Mouse (Mus musculus) kidney, embryonic 15.5 days (tissue): Measurements from ENCODE around the gene Idi2. TPM values are rescaled to one million over a fixed set of nuclear protein-coding genes. Genes with fewer than 3 reads are reported as not detected.
"Not testable (repeated sequence)": the region's sequence is repeated elsewhere in the genome, so short reads cannot be mapped to it uniquely, and the experiment has no call there.

Source experiments
- ATAC-seq: fragments of 200-750 bp; cut with Nextera tagmentation; replicated peaks from 2 replicates; pipeline ENCODE4 v1.8.0; 2017; ENCODE audit warnings: moderate TSS enrichment; ENCODE audit not compliant: low FRiP score
- H3K27ac ChIP-seq: fragments of 300-500 bp; sonication (generic); 2 replicates; pipeline ENCODE4 v1.5.1; 2015; ENCODE audit warnings: mild to moderate bottlenecking, inconsistent platforms
- H3K27me3 ChIP-seq: fragments of 300-500 bp; sonication (generic); 2 replicates; pipeline ENCODE4 v1.6.1; 2015; ENCODE audit warnings: inconsistent platforms
- H3K36me3 ChIP-seq: fragments of 300-500 bp; sonication (generic); 2 replicates; pipeline ENCODE4 v1.6.1; 2015; ENCODE audit warnings: inconsistent platforms
- H3K4me1 ChIP-seq: fragments of 300-500 bp; sonication (generic); 2 replicates; pipeline ENCODE4 v1.6.1; 2015; ENCODE audit warnings: inconsistent platforms
- H3K4me2 ChIP-seq: fragments of 300-500 bp; sonication (generic); 2 replicates; pipeline ENCODE4 v1.6.1; 2015; ENCODE audit warnings: moderate library complexity, mild to moderate bottlenecking, inconsistent platforms
- H3K4me3 ChIP-seq: fragments of 300-500 bp; sonication (generic); replicated peaks from 2 replicates; pipeline ENCODE4 v1.5.1; 2015; ENCODE audit warnings: mild to moderate bottlenecking, inconsistent platforms
- H3K9ac ChIP-seq: fragments of 300-500 bp; sonication (generic); 2 replicates; pipeline ENCODE4 v1.6.1; 2015; ENCODE audit warnings: mild to moderate bottlenecking, inconsistent platforms
- H3K9me3 ChIP-seq: fragments of 300-500 bp; sonication (generic); replicated peaks from 2 replicates; pipeline ENCODE4 v1.6.1; 2016; ENCODE audit warnings: inconsistent platforms
- WGBS: fragments of 180-500 bp; shearing (Covaris S2); methylation state at CpG from one replicate; pipeline ENCODE4 v1.1.7; 2015; ENCODE audit warnings: mixed read lengths; 5-methylcytosine and 5-hydroxymethylcytosine counted together
- polyA plus RNA-seq: library from polyadenylated mRNA; unstranded; fragments of >200 nt; fragmentation: Nextera tagmentation; extraction: Ambion mirVana; gene quantifications from 2 replicates; pipeline ENCODE4 v1.2.1, GENCODE M21; 2015

Idi2 gene
- polyA plus RNA-seq = not detected in 2 replicates

GRCm38 (mm10) chr13:8952563-8952962 is at the start of gene Idi2:
Gene Idi2, plus strand, starts transcription at chr13:8952863.
- not testable (repeated sequence) for H3K36me3 ChIP-seq, H3K4me1 ChIP-seq, H3K9ac ChIP-seq, H3K27ac ChIP-seq, H3K4me3 ChIP-seq, H3K4me2 ChIP-seq, H3K9me3 ChIP-seq, H3K27me3 ChIP-seq, ATAC-seq

GRCm38 (mm10) chr13:8905986-8906385 is 46.7 kb upstream of the Idi2 start:
- not testable (repeated sequence) for H3K4me1 ChIP-seq, ATAC-seq, H3K27me3 ChIP-seq, H3K36me3 ChIP-seq, H3K9ac ChIP-seq, H3K4me2 ChIP-seq, H3K27ac ChIP-seq, H3K4me3 ChIP-seq
- H3K9me3 ChIP-seq = peaks cover 12% of the 10 kb centered on the region
- WGBS = 81% methylated on average over 2 of the region's 2 CpGs

- not testable (repeated sequence) for H3K27ac ChIP-seq, H3K9me3 ChIP-seq, H3K9ac ChIP-seq, H3K27me3 ChIP-seq, ATAC-seq, H3K4me1 ChIP-seq, H3K36me3 ChIP-seq, H3K4me2 ChIP-seq, H3K4me3 ChIP-seq
- whole genome bisulfite sequencing = 91% methylated on average over 8 of the region's 8 CpGs
Measured at GRCm38 (mm10) chr13:8913890-8914289, 38.8 kb upstream of the Idi2 start.

DNA sequence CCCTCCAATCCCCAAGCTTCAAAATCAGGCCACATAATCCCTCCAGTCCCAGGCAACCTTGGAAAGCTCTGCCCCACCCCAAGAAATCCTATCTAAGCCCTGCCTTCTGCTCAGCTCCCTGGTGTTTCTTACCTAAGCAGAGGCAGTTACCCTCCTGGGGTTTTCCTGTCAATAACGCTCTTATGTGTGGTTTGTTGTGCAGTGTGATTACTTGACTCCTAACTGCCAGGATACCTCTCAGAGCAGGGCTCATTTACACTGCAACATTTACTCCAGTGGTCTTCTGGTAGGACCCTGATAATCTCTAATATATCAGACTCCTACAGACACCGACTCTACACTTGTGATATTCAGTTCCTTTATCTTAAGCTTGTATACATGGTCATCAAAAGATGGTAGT is 19.2 kb upstream of the Idi2 start:
- Histone ChIP-seq H3K36me3 (no peaks in the 10 kb centered on the region), H3K4me1 (no peaks in the 10 kb centered on the region), H3K4me3 (no peak overlapping the region), H3K27me3 (no peaks in the 10 kb centered on the region), H3K27ac (no peak overlapping the region), H3K9ac (no peak overlapping the region), H3K9me3 (no peaks in the 10 kb centered on the region), H3K4me2 (no peak overlapping the region)
- 63% methylated on average over 2 of the region's 2 CpGs for WGBS
- ATAC-seq = no peak

DNA sequence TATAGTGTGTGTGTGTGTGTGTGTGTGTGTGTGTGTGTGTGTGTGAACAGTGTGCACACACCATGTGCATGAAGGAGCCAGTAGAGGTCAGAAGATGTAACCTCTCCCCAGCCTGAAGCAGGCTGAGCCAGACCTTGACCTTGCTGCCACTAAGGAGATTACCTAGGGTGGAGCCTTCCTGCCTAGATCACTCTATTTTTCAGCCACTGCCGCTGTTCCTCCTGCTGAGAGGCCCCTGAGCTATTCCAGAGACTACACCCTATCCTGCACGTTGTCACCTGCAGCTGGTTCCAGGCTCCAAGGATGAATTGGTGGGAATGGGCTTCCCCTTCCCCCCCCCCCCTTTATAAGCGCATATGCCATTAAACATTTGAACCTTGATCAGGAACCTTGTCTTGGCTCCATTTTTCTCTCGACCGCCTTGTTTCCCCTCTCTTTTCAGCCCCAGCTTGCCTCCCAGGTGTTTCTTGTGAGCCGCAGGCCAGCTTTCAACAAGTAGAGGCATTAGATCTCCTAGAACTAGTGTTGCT is 15.0 kb upstream of the Idi2 start:
- H3K36me3 ChIP-seq, H3K27ac ChIP-seq, H3K27me3 ChIP-seq, H3K9me3 ChIP-seq, ATAC-seq, H3K9ac ChIP-seq, H3K4me1 ChIP-seq, H3K4me2 ChIP-seq, H3K4me3 ChIP-seq: not testable (repeated sequence)
- WGBS = 74% methylated on average over 6 of the region's 6 CpGs

- not testable (repeated sequence) for H3K27ac ChIP-seq, H3K4me3 ChIP-seq, H3K4me1 ChIP-seq, H3K9me3 ChIP-seq, ATAC-seq, H3K36me3 ChIP-seq, H3K27me3 ChIP-seq, H3K9ac ChIP-seq, H3K4me2 ChIP-seq
- 91% methylated on average over 4 of the region's 4 CpGs for WGBS
Measured at GRCm38 (mm10) chr13:8941110-8941509, 11.6 kb upstream of the Idi2 start.

- H3K36me3 ChIP-seq, H3K27ac ChIP-seq, H3K4me2 ChIP-seq, H3K4me1 ChIP-seq, H3K4me3 ChIP-seq, H3K27me3 ChIP-seq, ATAC-seq, H3K9me3 ChIP-seq, H3K9ac ChIP-seq: not testable (repeated sequence)
- 8% methylated on average over 1 of the region's 5 CpGs for WGBS
Measured at GRCm38 (mm10) chr13:8941701-8942100, 11.0 kb upstream of the Idi2 start.

- no CpG with 5 or more reads among the region's 5 CpGs for WGBS
- not testable (repeated sequence) for H3K27me3 ChIP-seq, H3K36me3 ChIP-seq, H3K27ac ChIP-seq, H3K9me3 ChIP-seq, H3K4me2 ChIP-seq, H3K4me1 ChIP-seq, H3K9ac ChIP-seq, ATAC-seq, H3K4me3 ChIP-seq
Measured at GRCm38 (mm10) chr13:8943828-8944227, 8.8 kb upstream of the Idi2 start.

GRCm38 (mm10) chr13:8948131-8948530 is 4.5 kb upstream of the Idi2 start, which contains the start of gene Gm9745:
Gene Gm9745, minus strand, starts transcription at chr13:8948231.
- H3K9ac ChIP-seq, H3K4me1 ChIP-seq, H3K27ac ChIP-seq, H3K36me3 ChIP-seq, H3K9me3 ChIP-seq, H3K27me3 ChIP-seq, H3K4me2 ChIP-seq, ATAC-seq, H3K4me3 ChIP-seq: not testable (repeated sequence)

- H3K9me3 ChIP-seq, H3K4me2 ChIP-seq, H3K36me3 ChIP-seq, H3K9ac ChIP-seq, H3K4me1 ChIP-seq, ATAC-seq, H3K4me3 ChIP-seq, H3K27ac ChIP-seq, H3K27me3 ChIP-seq: not testable (repeated sequence)
- 78% methylated on average over 2 of the region's 2 CpGs for WGBS
Measured at GRCm38 (mm10) chr13:8955127-8955526, 2.5 kb downstream of the Idi2 start.

DNA sequence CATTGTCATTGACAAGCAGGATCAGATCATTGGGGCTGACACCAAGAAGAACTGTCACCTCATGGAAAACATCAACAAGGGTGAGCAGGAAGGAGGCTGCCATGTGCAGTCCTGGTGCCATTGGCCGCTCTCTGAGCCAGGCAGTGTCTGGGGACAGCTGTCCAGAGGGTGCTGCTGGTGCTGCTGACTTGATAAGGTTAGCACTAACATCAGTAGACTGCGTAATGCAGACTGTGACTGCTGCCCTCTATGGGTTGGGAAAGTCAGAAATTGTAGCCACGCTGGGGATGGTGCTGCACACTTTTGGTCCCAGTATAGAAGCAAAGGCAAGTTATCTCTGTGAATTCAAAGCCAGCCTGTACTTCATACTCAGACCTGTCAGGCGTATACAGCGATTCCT is 4.2 kb downstream of the Idi2 start:
- not testable (repeated sequence) for H3K4me3 ChIP-seq, H3K27me3 ChIP-seq, H3K4me2 ChIP-seq, H3K27ac ChIP-seq, H3K36me3 ChIP-seq, H3K9ac ChIP-seq, H3K4me1 ChIP-seq, H3K9me3 ChIP-seq
- 0 out of 2 replicates have a peak, but pooled peaks have one; percentile 22 for ATAC-seq
- WGBS = no CpG with 5 or more reads among the region's 5 CpGs

DNA sequence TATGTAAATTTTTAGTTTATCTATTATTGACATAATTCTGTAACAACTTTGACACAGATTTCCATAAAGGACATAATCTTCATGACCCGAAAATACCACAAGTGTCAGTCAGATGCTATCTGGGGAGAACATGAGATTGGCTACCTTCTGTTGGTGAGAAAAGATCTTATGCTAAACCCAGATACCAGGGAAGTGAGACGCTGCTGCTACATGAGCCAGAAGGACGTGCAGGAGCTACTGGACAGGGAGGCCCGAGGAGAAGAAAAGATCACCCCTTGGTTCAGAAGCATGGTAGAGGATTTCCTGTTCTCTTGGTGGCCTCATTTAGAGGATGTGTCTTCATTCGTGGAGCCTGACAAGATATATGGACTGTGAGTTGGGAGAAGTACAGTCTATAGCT is 6.4 kb downstream of the Idi2 start:
- H3K27me3 ChIP-seq, H3K9ac ChIP-seq, H3K4me3 ChIP-seq, H3K4me1 ChIP-seq, ATAC-seq, H3K4me2 ChIP-seq, H3K9me3 ChIP-seq, H3K36me3 ChIP-seq, H3K27ac ChIP-seq: not testable (repeated sequence)
- 40% methylated on average over 1 of the region's 5 CpGs for WGBS

DNA sequence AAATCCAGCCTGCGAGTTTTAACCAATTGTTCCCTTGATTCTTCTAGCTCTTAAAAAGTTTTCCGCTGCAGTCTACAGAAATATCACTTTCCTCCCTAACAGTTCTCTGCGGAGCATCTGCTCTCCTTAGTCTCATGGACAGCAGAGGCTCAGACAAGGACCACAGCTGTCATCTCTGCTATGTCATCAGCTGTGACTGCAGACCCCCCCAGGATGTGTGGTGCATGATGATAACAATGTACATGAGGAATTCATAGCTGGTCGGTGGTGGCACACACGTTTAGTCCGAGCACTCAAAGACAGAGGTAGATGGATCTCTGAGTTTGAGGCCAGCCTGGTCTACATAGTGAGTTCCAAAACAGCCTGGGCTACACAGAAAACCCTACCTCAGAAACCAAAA is 6.9 kb downstream of the Idi2 start:
- not testable (repeated sequence) for H3K4me1 ChIP-seq, H3K27ac ChIP-seq, H3K9me3 ChIP-seq, H3K36me3 ChIP-seq, H3K9ac ChIP-seq, ATAC-seq, H3K4me2 ChIP-seq, H3K4me3 ChIP-seq, H3K27me3 ChIP-seq
- 81% methylated on average over 6 of the region's 6 CpGs for WGBS
